Mouse (Mus musculus): ENCODE results near the gene Lhfp. TPM values are rescaled to one million over a fixed set of nuclear protein-coding genes. Genes with fewer than 3 reads are reported as not detected.

Gene Lhfp
- polyA plus RNA-seq, 1 experiment: 15.1 TPM

DNA sequence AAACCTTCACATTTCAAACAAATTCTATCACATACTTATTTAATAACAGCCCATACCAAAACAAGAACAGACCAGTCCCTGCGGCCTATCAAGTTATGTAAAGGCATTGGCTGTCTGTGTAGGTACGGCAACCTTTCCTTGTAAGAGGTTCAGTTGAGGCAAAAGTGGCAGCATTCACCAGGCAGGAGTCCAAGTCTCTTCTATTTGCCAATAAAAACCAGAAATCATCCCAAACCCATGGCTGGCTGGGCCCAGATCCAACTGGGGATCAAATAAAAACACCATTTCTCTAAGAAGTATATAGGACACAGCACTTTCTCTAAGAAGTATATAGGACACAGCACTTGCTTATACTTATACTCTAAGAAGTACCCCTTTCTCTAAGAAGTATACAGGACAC is 171.3 kb downstream of the Lhfp start:
- TF ChIP-seq POLR2A (IDR thresholded peaks at IDR 0.05; ENCODE audit: control insufficient read depth, low read depth, low read length) (no peak), CTCF (IDR thresholded peaks at IDR 0.05; ENCODE audit: control insufficient read depth, insufficient read depth, insufficient replicate concordance, low read depth, low read length) (no peak)
- H3K36me3 ChIP-seq (ENCODE audit: control insufficient read depth, insufficient read depth, low read length): no peaks in the 10 kb centered on the region

DNA sequence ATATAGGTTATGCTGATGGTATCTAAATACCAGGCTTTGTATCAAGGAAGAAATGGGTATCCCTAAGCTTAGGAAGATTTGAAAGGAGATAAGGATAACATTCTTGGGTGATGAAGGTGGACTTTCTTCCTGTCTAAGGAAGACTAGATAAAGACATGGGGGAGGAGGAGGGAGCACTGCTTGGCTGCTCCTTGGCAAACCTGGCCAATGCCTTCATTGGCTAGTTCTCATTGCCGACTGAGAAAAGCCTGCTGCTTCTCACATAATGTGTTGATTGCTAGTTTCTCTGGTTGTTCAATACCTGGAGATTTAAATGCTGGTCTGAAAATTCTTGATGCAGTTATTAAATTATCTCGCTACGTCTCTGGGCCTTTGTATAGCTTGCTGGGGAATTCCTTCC is 172.0 kb downstream of the Lhfp start:
- no peak overlapping the region for H3K4me3 ChIP-seq (ENCODE audit: control insufficient read depth, low read depth, low read length)
- TF ChIP-seq POLR2A (IDR thresholded peaks at IDR 0.05; ENCODE audit: control insufficient read depth, low read depth, low read length): no peak
- no peak for TF ChIP-seq CTCF (IDR thresholded peaks at IDR 0.05; ENCODE audit: control insufficient read depth, insufficient read depth, insufficient replicate concordance, low read depth, low read length)
- H3K27me3 ChIP-seq (ENCODE audit: control insufficient read depth, insufficient read depth, low read length): no peaks in the 10 kb centered on the region
- H3K36me3 ChIP-seq (ENCODE audit: control insufficient read depth, insufficient read depth, low read length): no peaks in the 10 kb centered on the region
- no peak overlapping the region for H3K27ac ChIP-seq (ENCODE audit: control insufficient read depth, insufficient read depth, low read depth, low read length)
- H3K4me1 ChIP-seq (ENCODE audit: control insufficient read depth, insufficient read depth, low read length): no peaks in the 10 kb centered on the region

More for the DNA sequence above, 171.3 kb downstream of the Lhfp start:
- no peaks in the 10 kb centered on the region for H3K4me1 ChIP-seq (ENCODE audit: control insufficient read depth, insufficient read depth, low read length)
- no peak overlapping the region for H3K27ac ChIP-seq (ENCODE audit: control insufficient read depth, insufficient read depth, low read depth, low read length)
- H3K27me3 ChIP-seq (ENCODE audit: control insufficient read depth, insufficient read depth, low read length): no peaks in the 10 kb centered on the region
- no peak overlapping the region for H3K4me3 ChIP-seq (ENCODE audit: control insufficient read depth, low read depth, low read length)

DNA sequence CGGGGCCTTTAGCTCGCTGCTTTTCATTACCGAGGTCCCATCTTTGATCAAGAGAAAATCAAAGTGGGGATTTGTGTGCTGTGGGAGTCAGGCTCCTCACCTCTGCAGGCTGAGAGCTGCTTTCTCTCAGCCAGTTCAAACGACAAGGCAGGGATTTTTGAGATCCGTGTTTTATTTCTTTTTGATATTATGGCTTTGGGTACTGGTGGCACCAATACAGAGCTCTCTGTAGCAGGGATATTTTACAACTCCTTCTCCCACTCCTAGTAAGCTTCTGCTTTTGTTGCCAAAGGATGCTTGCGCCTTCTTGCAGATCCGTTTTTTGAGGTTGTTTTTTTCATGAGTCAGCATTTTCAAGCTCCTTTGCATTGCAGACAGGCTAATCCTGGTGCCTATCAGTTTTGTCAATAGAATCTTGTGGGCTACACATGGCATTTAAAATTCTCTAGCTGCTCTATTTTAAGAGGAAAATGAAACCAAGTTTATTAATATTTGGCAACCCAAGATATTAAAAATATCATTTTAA is 172.5 kb downstream of the Lhfp start:
- TF ChIP-seq CTCF (IDR thresholded peaks at IDR 0.05; ENCODE audit: control insufficient read depth, insufficient read depth, insufficient replicate concordance, low read depth, low read length) (no peak), POLR2A (IDR thresholded peaks at IDR 0.05; ENCODE audit: control insufficient read depth, low read depth, low read length) (no peak)
- Histone ChIP-seq H3K4me3 (ENCODE audit: control insufficient read depth, low read depth, low read length) (no peak overlapping the region), H3K27ac (ENCODE audit: control insufficient read depth, insufficient read depth, low read depth, low read length) (no peak overlapping the region), H3K27me3 (ENCODE audit: control insufficient read depth, insufficient read depth, low read length) (no peaks in the 10 kb centered on the region), H3K36me3 (ENCODE audit: control insufficient read depth, insufficient read depth, low read length) (no peaks in the 10 kb centered on the region), H3K4me1 (ENCODE audit: control insufficient read depth, insufficient read depth, low read length) (no peaks in the 10 kb centered on the region)

DNA sequence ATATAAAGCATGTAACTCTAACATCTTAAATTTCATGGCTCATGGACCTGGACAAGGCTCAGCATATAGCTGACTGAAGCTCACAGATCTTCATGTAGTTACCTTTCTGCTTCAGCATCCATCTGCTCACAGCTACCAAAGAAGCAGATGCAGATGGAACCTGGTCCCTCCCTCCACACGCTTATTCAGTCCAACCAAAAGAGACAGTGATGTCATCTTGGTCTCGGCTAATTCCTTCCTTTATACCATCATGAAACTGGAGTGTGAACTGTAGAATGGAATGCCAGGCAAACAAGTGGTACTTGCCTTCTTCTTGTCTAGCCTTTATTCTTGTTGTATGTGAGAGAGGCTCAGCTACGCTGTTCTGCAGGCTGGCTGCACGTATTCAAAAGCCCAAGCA is 173.1 kb downstream of the Lhfp start:
- Histone ChIP-seq H3K27ac (ENCODE audit: control insufficient read depth, insufficient read depth, low read depth, low read length) (no peak overlapping the region), H3K4me3 (ENCODE audit: control insufficient read depth, low read depth, low read length) (no peak overlapping the region), H3K36me3 (ENCODE audit: control insufficient read depth, insufficient read depth, low read length) (no peaks in the 10 kb centered on the region), H3K4me1 (ENCODE audit: control insufficient read depth, insufficient read depth, low read length) (no peaks in the 10 kb centered on the region), H3K27me3 (ENCODE audit: control insufficient read depth, insufficient read depth, low read length) (no peaks in the 10 kb centered on the region)
- TF ChIP-seq CTCF (IDR thresholded peaks at IDR 0.05; ENCODE audit: control insufficient read depth, insufficient read depth, insufficient replicate concordance, low read depth, low read length): no peak
- no peak for TF ChIP-seq POLR2A (IDR thresholded peaks at IDR 0.05; ENCODE audit: control insufficient read depth, low read depth, low read length)

DNA sequence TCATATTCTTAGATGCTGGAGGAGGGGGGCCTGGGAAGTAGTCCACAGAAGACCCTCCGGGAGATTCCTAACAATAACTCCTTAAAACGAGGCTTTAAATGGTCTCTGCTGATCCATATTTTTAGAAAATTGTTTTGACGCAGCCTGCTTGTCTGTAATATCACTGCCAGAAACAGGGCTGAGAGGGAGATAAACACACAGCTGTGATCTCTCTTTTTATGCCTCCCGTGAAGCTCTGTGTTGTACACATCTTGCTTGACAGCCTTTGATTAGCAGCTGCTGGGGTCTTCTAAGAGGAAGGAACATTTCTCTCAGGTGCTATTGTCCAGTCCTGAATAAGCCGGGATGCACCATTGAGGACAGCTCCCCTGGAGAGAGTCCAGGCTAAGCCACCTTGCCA is 176.4 kb downstream of the Lhfp start:
- H3K27me3 ChIP-seq (ENCODE audit: control insufficient read depth, insufficient read depth, low read length): no peaks in the 10 kb centered on the region
- no peak overlapping the region for H3K27ac ChIP-seq (ENCODE audit: control insufficient read depth, insufficient read depth, low read depth, low read length)
- H3K4me3 ChIP-seq (ENCODE audit: control insufficient read depth, low read depth, low read length): no peak overlapping the region
- no peaks in the 10 kb centered on the region for H3K36me3 ChIP-seq (ENCODE audit: control insufficient read depth, insufficient read depth, low read length)
- no peaks in the 10 kb centered on the region for H3K4me1 ChIP-seq (ENCODE audit: control insufficient read depth, insufficient read depth, low read length)
- TF ChIP-seq POLR2A (IDR thresholded peaks at IDR 0.05; ENCODE audit: control insufficient read depth, low read depth, low read length) (no peak), CTCF (IDR thresholded peaks at IDR 0.05; ENCODE audit: control insufficient read depth, insufficient read depth, insufficient replicate concordance, low read depth, low read length) (no peak)

DNA sequence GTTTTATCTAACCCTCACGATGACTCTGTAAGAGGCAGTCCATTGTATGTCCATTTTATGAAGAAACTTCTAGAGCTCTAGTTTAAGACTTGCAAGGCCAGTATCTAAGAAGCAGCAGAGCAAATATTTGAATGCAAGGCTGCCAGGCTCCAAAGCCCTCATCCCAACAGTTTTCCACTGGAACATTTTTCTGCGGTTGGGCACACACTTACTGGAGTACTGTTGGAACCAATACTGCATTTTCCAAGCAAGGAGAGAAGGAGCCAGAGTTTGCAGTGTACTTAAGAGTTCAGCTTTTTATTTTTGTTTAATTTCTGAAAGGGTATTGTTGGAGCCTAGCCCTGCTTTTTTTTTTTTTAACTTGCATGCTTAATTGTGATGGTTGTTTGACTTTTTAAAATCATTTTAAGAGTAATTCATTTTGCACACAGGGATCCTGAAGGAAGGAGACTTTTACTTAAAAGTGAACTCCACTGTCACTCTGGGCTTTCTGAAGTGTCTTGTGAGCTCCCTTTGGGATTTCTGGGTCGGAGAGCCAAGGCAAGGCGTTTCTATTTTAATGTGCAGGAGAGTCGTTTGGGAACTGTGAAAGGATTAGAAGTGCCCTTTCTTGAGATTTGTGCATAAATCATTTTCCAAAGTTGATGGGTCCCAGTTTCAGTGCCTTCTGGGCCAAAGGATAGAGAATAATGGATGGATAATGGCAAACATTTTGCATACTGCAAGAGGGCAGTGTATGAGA is 180.4 kb downstream of the Lhfp start:
- no peaks in the 10 kb centered on the region for H3K27me3 ChIP-seq (ENCODE audit: control insufficient read depth, insufficient read depth, low read length)
- TF ChIP-seq POLR2A (IDR thresholded peaks at IDR 0.05; ENCODE audit: control insufficient read depth, low read depth, low read length): no peak
- TF ChIP-seq CTCF (IDR thresholded peaks at IDR 0.05; ENCODE audit: control insufficient read depth, insufficient read depth, insufficient replicate concordance, low read depth, low read length): no peak
- H3K36me3 ChIP-seq (ENCODE audit: control insufficient read depth, insufficient read depth, low read length): no peaks in the 10 kb centered on the region
- H3K4me3 ChIP-seq (ENCODE audit: control insufficient read depth, low read depth, low read length): no peak overlapping the region
- H3K27ac ChIP-seq (ENCODE audit: control insufficient read depth, insufficient read depth, low read depth, low read length): no peak overlapping the region; the same call in 1 of the 2 replicates
- 0 out of 2 replicates have a peak, but pooled peaks cover 2% of the 10 kb centered on the region for H3K4me1 ChIP-seq (ENCODE audit: control insufficient read depth, insufficient read depth, low read length)

DNA sequence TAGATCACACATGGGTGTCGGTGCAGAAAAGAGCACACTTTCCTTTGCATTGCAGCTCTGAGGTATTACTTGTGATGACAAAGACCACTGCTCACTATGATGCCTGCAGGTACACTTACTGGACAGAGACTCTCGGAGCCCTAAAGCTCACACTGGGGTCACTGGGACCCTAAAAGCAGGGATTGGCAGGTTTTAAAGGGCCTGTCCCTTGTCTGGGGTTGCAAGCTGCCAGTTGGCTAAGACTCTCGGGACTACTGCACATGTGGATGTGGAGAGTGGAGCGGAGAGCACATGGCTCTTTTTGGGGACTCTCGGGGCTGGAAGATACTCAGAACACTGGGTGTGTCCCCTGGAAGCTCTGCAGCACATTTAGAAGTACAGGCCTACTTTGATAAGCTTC is 182.8 kb downstream of the Lhfp start:
- Histone ChIP-seq H3K27ac (ENCODE audit: control insufficient read depth, insufficient read depth, low read depth, low read length) (no peak overlapping the region), H3K36me3 (ENCODE audit: control insufficient read depth, insufficient read depth, low read length) (no peaks in the 10 kb centered on the region), H3K27me3 (ENCODE audit: control insufficient read depth, insufficient read depth, low read length) (no peaks in the 10 kb centered on the region), H3K4me1 (ENCODE audit: control insufficient read depth, insufficient read depth, low read length) (0 out of 2 replicates have a peak, but pooled peaks cover 2% of the 10 kb centered on the region), H3K4me3 (ENCODE audit: control insufficient read depth, low read depth, low read length) (no peak overlapping the region)
- TF ChIP-seq POLR2A (IDR thresholded peaks at IDR 0.05; ENCODE audit: control insufficient read depth, low read depth, low read length): no peak
- no peak for TF ChIP-seq CTCF (IDR thresholded peaks at IDR 0.05; ENCODE audit: control insufficient read depth, insufficient read depth, insufficient replicate concordance, low read depth, low read length)

Data from testis, adult 2 months (tissue).